ENCODE assay signal across 13 mouse cellular contexts in the genomic region with DNA sequence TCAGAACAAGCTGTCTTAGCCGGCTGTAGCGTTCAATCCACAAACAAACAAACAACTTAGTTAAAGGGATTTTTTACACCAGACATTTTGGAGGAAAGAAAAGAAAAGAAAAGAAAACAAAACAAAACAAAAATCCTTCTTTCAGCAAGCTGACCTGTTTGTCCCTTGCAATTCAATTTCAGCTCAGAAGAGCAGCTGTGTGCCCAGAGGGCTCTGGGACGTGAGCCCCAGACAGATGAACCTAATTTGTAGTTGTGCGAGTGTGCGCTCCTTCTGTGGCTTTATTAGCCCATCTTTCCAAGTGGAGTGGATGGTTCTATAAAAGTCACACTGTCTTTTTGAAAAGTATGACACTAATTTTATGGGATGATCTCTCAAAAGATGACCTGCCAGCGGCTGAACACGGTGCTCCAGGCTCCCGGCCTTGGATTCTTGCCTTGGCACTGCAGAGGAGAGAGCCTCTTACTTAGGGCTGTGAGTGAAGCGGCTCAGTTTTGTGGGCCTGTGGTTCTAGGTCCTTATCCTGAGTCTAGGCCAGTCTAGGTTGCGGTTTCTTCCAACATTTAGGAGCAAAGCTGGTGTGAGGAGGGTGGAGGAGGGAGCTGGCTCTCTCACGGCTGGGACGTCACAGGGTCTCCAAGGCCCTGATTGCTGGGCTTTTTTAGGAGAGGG. TPM values are rescaled to one million over a fixed set of nuclear protein-coding genes. Genes with fewer than 3 reads are reported as not detected.
DNase-seq lines count a peak whose midpoint lies in the region; ATAC-seq lines count a peak whose summit lies in the region.
"Had no signal": no experiment of that assay in that cellular context is flagged by ENCODE, and none has a peak within 500 bp of the region (broad histone marks: within the 10 kb centered on the region; RNA-seq: fewer than 3 reads in every experiment).

No protein-coding gene starts in this region.

- no peak overlapping the region for H3K4me2 ChIP-seq in heart, embryonic 16.5 days (ENCODE audit: low read depth, low read length)
- no peak overlapping the region for H3K4me2 ChIP-seq in hindbrain, embryonic 12.5 days (replicated peaks)
- H3K4me2 ChIP-seq: stomach, embryonic 15.5 days had no signal

- peaks cover 51% of the 10 kb centered on the region for H3K4me1 ChIP-seq in heart, embryonic 16.5 days (ENCODE audit: control insufficient read depth, insufficient read depth, low read length)
- H3K4me1 ChIP-seq in hindbrain, embryonic 12.5 days: peaks cover 65% of the 10 kb centered on the region

- 69% methylated on average over 12 of the region's 12 CpGs for WGBS in heart, embryonic 16.5 days
- 66% methylated on average over 12 of the region's 12 CpGs for WGBS in hindbrain, embryonic 12.5 days

- H3K4me3 ChIP-seq in heart, embryonic 16.5 days (ENCODE audit: low read length): no peak overlapping the region
- H3K4me3 ChIP-seq in hindbrain, embryonic 12.5 days: no peak overlapping the region
- H3K4me3 ChIP-seq: stomach, embryonic 15.5 days had no signal

- peaks cover 7% of the 10 kb centered on the region for H3K36me3 ChIP-seq in heart, embryonic 16.5 days (ENCODE audit: control insufficient read depth, insufficient read depth)
- H3K36me3 ChIP-seq in hindbrain, embryonic 12.5 days: peaks cover 7% of the 10 kb centered on the region; the same call in 1 of the 2 replicates
- H3K36me3 ChIP-seq: G1E; stomach, embryonic 15.5 days had no signal

- intact Hi-C loops in heart, postnatal 25 days (cut with DNase I): no loop called here
- intact Hi-C loops in left cerebral cortex, postnatal 10 days (cut with DNase I): no loop called here

- peaks cover 5% of the 10 kb centered on the region; the same call in 1 of the 2 replicates for H3K9me3 ChIP-seq in heart, embryonic 16.5 days (replicated peaks; ENCODE audit: control insufficient read depth, low read length)
- H3K9me3 ChIP-seq in hindbrain, embryonic 12.5 days (replicated peaks): no peaks in the 10 kb centered on the region
- H3K9me3 ChIP-seq: G1E; stomach, embryonic 15.5 days had no signal

- ATAC-seq in heart, embryonic 16.5 days (replicated peaks; ENCODE audit: extremely low read depth, insufficient read depth, low FRiP score): no peak
- no peak for ATAC-seq in hindbrain, embryonic 12.5 days (ENCODE audit: low FRiP score)

- peak overlapping the region; percentile 43 for H3K27ac ChIP-seq in heart, embryonic 16.5 days (ENCODE audit: low read length)
- H3K27ac ChIP-seq in hindbrain, embryonic 12.5 days: peak overlapping the region; percentile 84
- H3K27ac ChIP-seq: stomach, embryonic 15.5 days had no signal

- no peak overlapping the region for H3K9ac ChIP-seq in heart, embryonic 16.5 days (ENCODE audit: low read length)
- H3K9ac ChIP-seq in hindbrain, embryonic 12.5 days: no peak overlapping the region
- H3K9ac ChIP-seq: stomach, embryonic 15.5 days had no signal

- peak; percentile 43 for DNase-seq in adrenal gland, postnatal 14 days
- DNase-seq in adrenal gland, adult 8-10 months: no peak
- DNase-seq in heart, postnatal 25 days (ENCODE audit: low spot score): no peak
- peak; percentile 50 for DNase-seq in Muller cell, postnatal 12 days (ENCODE audit: inconsistent ontology term)
- no peak for DNase-seq in c-Kit-positive CD71-positive TER-119-positive erythroid progenitor cells, embryonic 14.5 days (ENCODE audit: low spot score)
- DNase-seq in left cerebral cortex, postnatal 10 days (ENCODE audit: extremely low spot score in 1 of 2, low spot score in 2 of 2): no peak
- DNase-seq: cerebellum, postnatal 25 days; kidney, postnatal 36 days; right cerebral cortex, postnatal 14 days had no signal

- H3K27me3 ChIP-seq in heart, embryonic 16.5 days (ENCODE audit: control insufficient read depth, insufficient read depth, low read length): no peaks in the 10 kb centered on the region
- H3K27me3 ChIP-seq in hindbrain, embryonic 12.5 days: no peaks in the 10 kb centered on the region
- H3K27me3 ChIP-seq: stomach, embryonic 15.5 days had no signal

RNA-seq across cellular contexts. Expression of gene Afap1, which starts 22.6 kb away (rescaled TPM):
- total RNA-seq in adrenal gland, postnatal 14 days (2021): 20.8 and 24.9 TPM in 2 replicates
- 10 to 100 TPM; 15.9 to 32.3 (median 22.7) TPM for total RNA-seq in adrenal gland, adult 8-10 months (2022)
- polyA plus RNA-seq in heart, embryonic 16.5 days (2015; fragmentation: Nextera tagmentation; extraction: Ambion mirVana): 22.6 and 24.5 TPM in 2 replicates
- 10 to 100 TPM; 22.8 to 23.9 TPM for total RNA-seq in heart, postnatal 25 days (2021)
- 80.4 and 98.4 TPM in 2 replicates for polyA plus RNA-seq in hindbrain, embryonic 12.5 days (2016; fragmentation: Nextera tagmentation; extraction: Ambion mirVana)
- total RNA-seq in left cerebral cortex, postnatal 10 days (2021): 100 to 1,000 TPM; 110 to 127 TPM
- polyA plus RNA-seq: G1E had no signal

Comparison
In these comparisons a context has a peak if more than half of its experiments do, and no peak if none do; other contexts are left out.
1. DNase-seq: peak in adrenal gland, postnatal 14 days (single experiment) and Muller cell, postnatal 12 days (single experiment); none in adrenal gland, adult 8-10 months (single experiment), heart, postnatal 25 days (single experiment), c-Kit-positive CD71-positive TER-119-positive erythroid progenitor cells, embryonic 14.5 days (single experiment) and left cerebral cortex, postnatal 10 days (0 of 2).